Mouse (Mus musculus): ENCODE measurements around the gene Ralgds.

The Ralgds gene

DNA sequence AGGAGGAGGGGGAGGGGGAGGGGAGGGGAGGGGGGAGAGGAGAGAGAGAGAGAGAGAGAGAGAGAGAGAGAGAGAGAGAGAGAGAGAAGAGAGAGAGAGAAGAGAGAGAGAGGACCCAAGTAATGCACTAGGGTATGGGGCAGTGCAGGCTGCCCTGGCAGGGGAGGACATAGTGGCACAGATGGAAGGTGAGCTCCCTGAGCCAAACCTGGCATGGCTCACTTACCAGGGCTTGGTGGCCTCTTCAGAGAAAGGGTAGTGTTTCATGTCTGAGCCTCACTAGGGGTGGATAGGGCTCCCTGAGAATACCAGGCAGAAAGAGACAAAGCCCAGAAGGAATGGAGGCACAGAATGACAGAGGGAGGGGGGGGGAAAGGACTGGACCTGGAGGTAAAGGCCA is 50.9 kb downstream of the Ralgds start:
- DNase-seq (ENCODE audit: low spot score in 2 of 2) = no peak

DNA sequence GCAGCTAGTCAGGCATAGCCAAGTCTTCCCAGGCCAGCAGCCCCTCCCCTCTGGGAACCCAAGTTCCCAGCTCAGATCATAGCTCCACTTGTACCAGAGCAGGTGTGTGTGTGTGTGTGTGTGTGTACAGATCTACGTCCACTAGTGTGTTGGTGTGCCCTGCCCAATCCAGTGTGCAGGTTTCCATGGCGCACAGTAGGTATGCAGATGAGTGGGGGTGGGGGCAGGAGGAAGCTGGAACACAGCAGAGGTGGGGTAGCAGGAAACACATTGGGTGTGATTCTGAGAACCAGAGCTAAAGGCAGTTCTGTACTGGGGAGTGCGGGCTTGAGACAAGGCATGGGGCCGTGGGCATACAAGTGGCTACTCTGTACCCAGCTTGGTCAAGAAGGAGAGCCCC is 51.5 kb downstream of the Ralgds start:
- no peak for DNase-seq (ENCODE audit: low spot score in 2 of 2)

DNA sequence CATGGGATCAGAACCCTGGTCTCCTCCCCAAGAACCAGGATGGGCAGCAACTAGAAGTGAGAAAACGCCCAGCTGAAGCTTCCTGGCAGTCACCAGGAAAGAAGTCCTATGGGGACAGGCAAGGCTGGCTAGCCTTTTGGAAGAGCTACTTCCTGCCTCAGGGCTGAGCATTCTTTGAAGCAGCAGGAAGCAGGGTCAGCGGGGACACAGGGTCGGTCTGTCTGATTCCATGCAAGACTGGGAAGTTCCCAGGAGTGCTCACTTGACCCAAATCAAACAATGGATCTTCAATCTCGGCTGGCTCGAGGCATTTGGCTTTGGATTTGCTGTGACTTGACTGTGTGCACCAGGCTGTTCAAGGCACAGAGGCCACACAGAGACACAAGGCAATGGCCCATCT is 53.6 kb downstream of the Ralgds start:
- no peak for DNase-seq (ENCODE audit: low spot score in 2 of 2)

DNA sequence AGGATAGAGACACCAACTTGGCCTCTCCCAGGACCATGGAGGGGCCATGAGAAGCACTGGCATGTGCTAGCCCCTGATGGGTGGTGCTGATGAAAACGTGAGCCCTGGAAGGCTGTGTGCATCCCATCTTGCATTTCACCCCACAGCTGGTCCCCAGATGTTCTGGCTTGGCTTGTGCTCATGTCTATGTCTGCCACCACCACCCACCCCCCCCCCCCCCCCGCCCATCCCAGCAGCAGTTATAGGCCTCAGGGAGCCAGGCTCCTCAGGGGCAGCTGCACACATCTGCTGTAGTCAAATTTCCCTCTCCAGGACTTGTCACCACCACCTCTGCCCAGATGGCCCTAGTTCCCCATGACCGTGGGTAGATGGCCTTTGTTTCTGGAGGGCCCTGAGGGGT is 57.0 kb downstream of the Ralgds start:
- no peak for DNase-seq (ENCODE audit: low spot score in 2 of 2)

DNA sequence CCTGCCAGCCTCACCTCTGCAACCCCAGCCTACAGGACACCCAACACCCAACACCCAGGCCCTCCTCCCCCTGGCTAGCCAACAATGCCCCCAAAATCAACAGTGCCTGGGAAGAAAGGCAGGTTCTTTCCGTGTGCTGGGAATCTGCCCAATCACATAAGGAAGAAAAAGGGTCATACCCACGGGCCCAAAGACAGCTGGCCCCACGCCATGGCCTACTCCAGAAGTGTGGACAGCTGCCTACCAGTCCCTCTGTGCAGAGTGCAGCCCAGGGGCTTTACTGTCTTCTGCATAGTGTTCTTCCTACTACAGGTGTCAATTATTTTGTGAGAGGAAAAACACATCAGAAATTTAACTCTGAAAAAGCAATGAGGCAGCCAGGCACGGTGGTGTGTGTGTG is 62.4 kb downstream of the Ralgds start:
- DNase-seq (ENCODE audit: low spot score in 2 of 2) = no peak

DNA sequence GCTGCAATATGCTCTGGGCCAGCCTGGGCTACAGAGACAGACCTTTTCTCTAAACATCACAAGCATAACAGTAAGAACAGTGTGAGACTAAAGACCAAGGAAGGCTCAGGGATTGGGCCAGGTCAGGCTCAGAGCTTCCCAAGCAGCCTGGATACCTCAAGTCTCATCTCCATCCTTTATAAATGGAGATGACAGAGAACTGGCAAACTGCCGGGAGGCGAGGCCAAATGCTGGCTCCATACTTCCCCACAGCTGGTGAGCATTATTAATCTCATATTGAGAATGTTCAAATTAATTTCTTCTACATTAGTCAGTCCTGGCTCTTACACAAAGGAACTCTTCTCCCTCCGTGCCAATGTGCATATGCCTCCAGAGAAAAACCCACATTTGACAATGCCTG is 63.9 kb downstream of the Ralgds start:
- DNase-seq (ENCODE audit: low spot score in 2 of 2) = no peak

DNA sequence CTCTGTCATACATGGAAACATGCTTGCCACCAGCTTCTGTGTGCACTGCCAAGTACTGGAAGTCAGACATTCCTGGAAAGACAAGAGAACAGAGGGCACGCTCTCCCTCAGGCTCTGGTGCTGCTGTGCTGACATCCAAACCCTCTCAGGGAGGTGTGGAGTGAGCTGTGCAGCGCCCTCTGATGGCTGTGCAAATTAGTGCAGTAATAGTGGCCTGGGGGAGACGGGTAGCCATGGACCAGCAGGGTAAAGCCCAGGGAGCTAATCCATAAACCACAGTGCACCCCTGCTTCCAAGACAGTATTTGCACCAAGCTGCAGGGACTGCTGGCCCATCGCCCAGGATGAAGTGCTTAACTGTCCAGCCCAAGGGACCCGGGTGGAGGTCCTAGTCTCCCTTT is 65.1 kb downstream of the Ralgds start:
- DNase-seq (ENCODE audit: low spot score in 2 of 2) = no peak

DNA sequence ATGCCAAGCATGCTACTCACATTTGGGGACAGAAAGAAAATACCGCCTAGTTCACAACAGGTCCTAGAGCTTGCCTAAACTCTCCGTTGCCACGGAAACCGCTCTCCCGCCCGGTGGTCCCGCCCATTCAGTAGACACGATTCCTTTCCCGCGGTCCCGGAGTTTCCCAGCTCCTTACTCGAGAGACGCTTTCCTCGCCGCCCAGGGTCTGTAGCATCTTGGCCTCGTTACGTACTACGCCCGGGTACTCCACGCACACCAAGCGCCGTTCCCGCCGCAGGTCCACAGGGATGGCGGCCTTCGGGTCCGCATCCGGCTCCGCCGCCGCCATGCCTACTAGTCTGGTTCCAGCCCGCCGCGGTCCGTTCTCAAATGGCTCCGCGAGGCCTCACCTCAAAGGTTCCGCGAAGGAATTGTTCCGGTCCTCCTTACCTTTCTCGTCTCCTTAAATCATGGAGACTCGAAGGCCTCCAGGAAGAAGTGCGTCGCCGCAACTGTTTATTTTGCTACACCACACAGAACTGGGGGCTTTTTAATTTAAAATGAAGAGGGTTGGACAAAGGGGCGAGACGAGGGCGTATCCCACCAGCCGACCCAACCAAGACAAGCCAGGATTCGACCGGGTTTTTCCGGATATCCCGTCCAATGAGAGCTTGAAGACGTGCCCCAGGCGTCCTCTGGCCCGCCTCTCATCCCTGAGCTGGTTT is 69.9 kb downstream of the Ralgds start:
- DNase-seq (ENCODE audit: low spot score in 2 of 2) = peak; percentile 79 to 81

DNA sequence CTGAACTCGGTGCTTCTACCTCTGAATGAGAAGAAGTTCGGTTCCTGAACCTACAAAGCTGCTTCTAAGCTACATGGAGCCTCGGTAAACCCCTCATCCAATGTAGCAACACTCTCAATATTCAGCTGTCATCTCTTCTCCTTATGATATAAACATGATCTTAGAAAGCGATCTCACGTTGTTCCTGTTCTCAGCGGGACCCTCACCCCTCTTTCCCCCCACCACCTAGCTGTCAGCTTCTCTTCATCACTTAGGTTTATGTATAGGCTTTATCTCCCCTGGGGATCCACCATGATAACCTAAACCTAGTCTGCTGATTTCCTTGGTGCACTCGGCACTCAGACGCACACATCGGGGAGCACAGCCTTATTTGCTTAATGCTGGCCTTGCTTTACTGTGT is 70.7 kb downstream of the Ralgds start, which contains the start of gene Gtf3c5:
Gtf3c5 (minus strand) TSS at position 101 of the 400 bp plus-strand sequence.
- no peak for DNase-seq (ENCODE audit: low spot score in 2 of 2)

DNA sequence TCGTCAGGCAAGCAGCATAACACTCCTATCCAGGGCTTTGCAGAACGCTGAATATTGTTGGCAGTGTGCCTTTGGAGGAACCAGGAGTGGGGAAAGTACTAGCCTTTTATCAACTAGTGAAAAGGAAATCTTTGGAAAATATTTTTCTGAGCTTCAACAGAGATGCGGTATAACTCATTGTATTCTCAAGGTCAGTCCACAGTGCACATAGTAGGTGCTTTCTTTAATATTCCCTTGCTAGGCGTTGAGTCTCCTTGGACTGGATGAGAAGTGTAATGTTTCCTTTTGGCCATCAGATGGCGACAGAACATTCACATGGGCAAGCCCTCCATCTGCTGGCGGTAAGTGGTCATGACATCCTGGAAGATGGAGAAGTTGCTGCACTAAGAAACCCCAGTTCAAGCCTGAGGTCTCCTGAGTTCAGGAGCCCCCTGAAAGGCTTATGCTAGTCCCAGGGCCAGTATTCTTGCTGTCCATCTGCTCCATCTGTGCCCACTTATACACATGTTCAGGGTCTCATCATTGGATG is 72.2 kb downstream of the Ralgds start:
- DNase-seq (ENCODE audit: low spot score in 2 of 2) = peak; percentile 53 to 57

DNA sequence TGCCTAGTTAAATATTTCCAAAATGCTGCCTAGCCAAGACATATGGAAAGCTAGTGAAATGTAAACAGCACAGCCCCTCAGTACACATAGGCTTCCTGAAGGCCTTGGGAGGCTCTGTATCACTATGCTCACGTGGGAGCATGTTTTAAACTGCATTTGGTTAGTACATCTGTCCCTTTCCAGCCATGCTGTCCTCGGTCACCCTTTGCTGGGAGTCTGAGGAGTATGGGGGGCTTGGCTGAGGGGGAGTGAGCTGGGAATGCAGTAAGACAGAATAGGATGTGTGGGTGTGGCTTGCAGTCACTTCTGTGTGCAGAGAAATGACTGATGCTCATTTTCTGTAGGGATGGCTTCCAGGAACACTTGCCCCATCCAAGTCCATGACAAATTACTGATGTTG is 72.8 kb downstream of the Ralgds start:
- DNase-seq (ENCODE audit: low spot score in 2 of 2) = no peak

DNA sequence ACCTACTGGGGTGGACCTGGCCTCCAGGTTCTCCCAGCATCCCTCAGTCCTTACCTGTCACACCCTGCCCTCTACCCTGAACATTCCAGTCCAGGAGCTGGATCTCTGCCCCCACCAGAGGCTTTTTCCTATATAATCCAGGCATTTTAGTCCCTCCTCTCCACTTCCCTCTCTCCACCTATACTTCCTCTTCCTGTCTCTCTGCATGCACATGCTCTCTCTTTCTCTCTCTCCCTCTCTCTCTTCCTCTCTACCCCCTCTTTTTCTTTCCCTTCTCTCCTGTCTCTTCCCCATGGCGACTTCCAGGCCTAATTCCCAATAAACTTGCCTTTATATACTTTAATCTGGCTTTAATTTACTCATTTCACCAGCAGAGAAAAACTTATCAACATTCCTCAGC is 75.6 kb downstream of the Ralgds start:
- no peak for DNase-seq (ENCODE audit: low spot score in 2 of 2)

DNA sequence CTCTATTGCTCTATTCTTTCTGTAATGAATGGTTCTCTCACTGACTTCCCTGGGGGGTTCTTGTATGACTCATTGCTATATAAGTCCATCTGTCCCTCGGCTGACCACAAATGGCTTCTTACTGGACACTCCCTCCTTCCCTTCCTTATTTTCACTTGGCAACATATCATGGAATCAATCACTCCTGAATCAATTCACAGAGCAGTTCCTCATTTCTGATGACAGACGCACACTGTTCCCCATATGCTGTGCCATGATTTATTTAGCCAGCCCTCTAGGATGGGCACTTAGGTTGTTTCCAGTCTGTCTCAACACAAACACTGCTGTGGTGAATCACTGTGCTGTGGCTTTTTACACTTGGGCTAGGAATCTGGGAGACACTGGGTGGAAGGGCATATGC is 78.6 kb downstream of the Ralgds start:
- no peak for DNase-seq (ENCODE audit: low spot score in 2 of 2)

DNA sequence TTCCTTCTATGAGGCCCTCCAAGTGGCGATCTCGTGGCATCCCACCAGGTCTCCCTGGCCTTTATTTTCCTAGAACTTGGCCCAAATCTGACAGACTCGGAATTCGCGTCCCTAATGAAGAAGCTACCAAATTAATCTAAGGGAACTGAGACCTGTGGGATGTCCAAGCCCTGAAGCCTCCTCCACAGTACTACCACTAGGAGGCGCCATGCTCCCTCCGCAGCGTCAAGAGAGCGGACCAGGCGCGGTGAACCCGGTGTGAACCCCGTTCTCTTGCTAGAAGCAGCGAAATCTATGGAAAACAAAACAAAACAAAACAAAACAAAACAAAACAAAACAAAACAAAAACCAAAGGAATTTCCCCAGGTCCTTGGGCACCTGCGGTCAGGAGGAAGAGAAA is 79.9 kb downstream of the Ralgds start:
- DNase-seq (ENCODE audit: low spot score in 2 of 2) = no peak

DNA sequence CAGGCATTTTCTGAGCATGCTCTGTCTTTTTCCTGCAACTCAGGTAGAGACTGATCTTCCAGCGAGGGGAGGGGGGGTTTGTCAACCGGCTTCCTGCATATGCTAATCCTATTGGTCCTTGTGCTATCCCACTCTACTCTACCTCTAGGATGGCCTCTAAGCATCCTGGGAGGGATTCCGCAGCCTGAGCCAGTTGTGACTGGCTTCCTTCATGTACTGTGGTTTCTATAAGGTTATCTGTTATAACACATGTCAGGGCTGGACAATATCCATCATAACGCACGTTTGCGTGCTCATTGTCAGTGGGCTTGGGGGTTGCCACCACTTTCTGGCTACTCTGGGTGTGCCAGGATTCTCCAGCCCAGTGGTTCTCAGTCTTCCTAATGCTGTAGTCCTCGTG is 83.1 kb downstream of the Ralgds start:
- DNase-seq (ENCODE audit: low spot score in 2 of 2) = no peak

DNA sequence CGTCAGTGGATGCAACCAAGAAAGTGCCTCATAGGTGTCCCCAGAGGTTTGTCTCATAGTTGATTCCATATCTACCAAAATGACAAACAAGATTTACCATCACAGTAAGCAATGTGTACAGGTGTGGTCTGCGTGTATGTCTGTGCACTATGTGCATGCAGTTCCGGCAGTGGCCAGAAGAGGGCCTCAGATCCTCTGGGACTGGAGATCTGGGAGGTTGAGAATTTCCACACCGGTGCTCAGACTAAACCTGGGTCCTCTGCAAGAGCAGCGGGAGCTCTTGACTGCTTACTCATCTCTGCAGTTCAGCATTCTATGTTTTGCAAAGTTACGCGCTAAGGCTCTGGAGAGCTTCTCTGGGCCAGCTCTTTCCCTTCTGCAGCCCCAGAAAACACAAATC is 84.1 kb downstream of the Ralgds start:
- no peak for DNase-seq (ENCODE audit: low spot score in 2 of 2)

DNA sequence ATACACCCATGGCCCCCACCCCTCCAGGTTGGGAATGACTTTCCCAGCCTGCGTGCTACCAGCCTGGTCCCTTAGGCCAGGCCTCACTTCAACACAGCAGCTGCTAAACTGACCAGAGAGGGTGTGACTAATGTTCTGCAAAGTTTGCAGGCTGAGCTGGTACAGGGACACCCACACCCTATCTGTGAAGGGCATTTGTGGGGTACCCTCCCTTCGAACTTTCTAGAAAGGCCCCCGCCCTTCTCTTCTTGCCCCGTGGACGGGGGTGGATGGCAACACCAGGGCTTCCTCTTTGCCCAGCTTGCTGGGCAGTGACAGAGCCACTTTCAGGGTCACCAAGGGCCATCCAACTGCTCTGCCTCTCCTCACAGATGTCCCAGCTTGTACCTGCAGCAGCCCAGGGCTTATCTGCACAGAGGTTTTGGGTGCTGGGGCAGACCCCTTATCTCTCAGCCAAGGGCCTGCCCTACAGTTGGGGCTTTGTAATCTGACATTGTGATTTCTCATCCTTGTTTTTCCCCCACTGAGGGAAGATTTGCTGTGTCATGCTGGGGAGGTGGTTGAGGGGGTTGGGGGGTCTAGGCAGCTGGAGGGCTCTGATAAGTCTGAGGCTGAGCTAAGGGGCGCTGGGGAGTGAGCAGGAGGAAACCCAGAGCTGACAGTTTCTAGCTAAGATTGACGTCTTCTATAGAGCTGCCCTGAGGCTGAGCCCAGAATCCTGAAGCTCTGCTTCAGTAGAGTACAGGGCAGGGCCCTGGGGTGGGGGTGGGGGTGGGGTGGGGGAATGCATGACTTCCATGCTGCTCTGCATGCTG is 85.0 kb downstream of the Ralgds start:
- DNase-seq (ENCODE audit: low spot score in 2 of 2) = no peak

DNA sequence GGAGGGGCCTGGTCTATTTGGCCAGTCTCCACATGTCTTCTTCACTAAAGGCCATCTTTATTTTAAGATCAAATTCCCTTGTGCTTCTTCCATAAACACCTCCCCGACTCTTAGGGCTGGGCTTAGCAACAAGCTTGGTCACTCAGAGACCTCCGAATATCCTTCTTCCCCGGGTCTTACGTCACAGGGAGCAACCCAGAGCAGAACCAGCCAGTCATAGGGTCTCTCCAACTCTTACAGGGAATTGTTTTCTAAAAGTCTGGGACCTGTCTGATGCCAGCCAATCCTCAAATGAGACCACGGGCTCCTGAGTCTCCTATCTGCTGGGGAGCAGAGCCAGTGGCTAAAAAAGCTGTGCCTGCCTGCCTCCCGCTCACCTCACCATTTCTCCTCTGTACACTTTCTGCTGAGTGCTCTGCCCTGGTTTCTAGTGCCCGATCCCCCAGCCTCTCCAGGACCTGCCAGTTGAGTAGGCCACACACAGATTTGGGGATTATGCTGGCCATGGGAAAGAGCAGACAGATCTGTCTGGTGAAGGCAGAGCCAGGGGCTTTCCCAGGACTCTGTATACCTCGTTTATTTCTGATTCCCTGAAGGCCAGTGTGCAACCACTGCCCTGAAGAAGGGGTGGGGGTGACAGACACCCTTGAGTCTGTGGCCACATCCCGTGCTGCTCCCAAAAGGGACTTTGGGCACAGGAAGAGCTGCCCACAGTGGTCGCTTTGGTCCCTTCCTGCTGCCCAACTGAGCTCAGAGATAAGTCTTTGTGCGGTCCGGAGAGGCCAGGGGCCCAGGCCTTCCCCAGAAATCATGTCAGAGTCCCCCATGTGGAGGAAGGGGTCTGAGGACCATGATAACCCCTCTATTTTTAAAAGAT is 86.0 kb downstream of the Ralgds start:
- DNase-seq (ENCODE audit: low spot score in 2 of 2) = no peak

DNA sequence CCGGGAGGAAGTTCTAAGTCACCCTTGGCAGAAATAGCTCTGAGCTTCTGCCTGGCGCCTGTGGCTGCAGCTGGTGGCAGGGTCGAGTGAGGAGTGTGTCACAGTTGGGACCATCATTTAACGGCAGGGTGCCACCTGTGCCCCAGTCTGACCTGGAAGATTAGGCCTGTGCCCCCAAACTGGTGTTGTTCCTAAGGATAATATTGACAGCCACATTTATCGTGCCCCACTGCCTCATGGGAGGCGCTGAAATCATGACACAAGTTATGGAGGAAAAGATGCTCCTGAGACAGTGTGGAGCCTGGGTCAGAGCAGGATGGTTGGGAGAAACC is 86.6 kb downstream of the Ralgds start:
- no peak for DNase-seq (ENCODE audit: low spot score in 2 of 2)

DNA sequence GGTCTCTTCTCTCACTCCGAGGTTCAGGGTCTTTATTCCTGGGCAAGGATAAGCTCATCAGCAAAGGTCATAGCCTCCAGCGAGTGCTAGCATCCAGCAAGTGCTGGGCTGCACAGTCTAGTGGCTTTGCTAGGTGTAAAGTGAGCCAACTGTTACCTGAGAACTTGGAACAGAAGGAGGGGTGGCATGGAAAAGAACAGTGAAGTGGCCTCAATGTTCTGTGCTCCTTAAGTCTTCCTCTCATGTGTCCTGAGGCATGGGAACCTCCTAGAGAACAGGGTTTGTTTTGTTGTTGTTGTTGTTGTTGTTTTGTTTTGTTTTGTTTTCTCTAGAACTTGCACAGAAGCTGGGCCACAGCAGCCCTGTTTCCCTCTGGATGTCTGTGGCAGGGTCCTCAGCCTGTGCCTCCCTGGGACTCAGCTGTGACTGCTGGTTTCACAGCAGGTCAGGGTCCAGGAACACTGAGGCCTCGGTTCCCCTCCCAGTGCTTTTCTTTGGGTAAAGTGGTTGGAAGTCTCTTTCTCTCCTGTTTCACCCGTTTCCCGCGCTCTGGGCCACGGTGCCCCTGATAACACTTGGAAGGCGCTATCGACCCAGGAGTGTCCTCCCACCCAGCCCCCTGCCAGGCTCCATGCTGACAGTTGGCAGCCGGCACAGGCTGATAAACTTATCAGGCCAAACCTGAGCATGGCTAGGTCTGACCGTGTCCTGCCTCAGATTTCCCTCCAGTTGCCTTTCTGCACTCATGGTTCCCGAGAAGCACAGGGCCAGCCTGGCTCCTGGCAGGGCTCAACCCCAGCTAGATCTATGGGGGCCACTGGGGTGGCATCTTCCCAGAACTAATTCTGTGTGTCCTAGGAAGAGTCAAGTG is 89.0 kb downstream of the Ralgds start:
- no peak for DNase-seq (ENCODE audit: low spot score in 2 of 2)

Measured in right cerebral cortex, postnatal 36 days (tissue).